Mouse (Mus musculus): Measurements from ENCODE around the gene Glul. TPM values are rescaled to one million over a fixed set of nuclear protein-coding genes. Genes with fewer than 3 reads are reported as not detected.

Glul gene
- polyA plus RNA-seq, 1 experiment from 2014 or later: 111 TPM

- DNase-seq (ENCODE audit: low spot score): no peak
These were observed 9.6 kb downstream of the Glul start for GRCm38 (mm10) chr1:153909213-153909962.

- DNase-seq (ENCODE audit: low spot score): no peak
These were observed 10.2 kb downstream of the Glul start for GRCm38 (mm10) chr1:153909963-153910291.

- DNase-seq (ENCODE audit: low spot score): no peak
These were observed 10.7 kb downstream of the Glul start for GRCm38 (mm10) chr1:153910423-153910822.

GRCm38 (mm10) chr1:153911276-153911795 is 11.6 kb downstream of the Glul start:
- DNase-seq (ENCODE audit: low spot score): no peak

- DNase-seq (ENCODE audit: low spot score): no peak
These were observed 14.1 kb downstream of the Glul start for GRCm38 (mm10) chr1:153913869-153914268.

DNA sequence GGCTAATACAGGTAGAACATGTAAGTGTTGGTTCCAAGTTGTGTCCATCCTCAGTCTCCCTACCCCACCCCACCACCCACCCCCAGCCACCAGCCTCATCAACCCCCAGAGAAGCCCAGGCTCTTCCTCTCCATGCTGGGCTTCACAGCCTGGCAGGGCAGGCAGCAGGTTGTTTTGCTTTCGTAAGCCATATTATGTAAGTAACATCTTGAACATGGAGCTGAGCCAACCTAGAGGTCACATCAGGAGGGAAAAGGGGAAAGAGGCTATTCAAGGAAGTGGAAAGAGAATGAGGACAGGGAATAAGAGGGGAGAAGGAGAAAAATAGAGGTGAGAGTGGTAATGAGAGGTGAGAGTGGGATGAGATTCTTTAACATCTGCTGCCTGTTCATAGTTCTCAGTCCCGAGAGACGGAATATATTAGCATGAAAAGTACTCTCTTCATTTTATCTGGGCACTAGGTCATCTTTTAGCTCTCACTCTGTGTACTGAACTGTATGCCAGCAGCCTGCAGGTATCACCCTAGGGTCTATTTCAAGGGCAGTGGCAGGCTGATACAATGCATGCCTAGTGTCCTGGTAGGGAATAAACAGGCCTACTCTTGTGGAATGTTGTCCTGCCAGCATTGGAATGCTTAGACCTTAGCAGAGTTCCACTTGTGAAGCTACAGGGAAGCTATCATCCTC is 18.9 kb downstream of the Glul start:
- no peak for DNase-seq (ENCODE audit: low spot score)

DNA sequence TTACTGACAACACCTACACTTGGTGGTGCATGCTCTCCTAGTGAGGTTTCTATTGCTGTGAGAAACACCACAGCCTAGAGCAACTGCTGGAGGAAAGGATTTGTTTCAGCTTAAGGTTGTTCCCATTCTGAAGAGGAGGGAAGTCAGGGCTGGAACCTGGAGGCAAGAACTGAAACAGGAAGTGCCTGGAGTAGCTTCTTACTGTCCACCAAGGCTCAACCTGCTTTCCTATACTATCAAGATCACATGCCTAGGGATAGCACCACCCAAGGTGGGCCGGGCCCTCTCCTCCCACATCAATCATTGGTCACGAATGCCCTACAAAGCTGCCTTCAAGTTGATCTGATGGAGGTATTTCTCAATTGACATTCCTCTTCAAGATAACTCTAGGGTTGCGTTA is 21.9 kb downstream of the Glul start:
- DNase-seq (ENCODE audit: low spot score): no peak

GRCm38 (mm10) chr1:153922571-153923021 is 22.9 kb downstream of the Glul start:
- no peak for DNase-seq (ENCODE audit: low spot score)

GRCm38 (mm10) chr1:153924395-153925385 is 24.9 kb downstream of the Glul start:
- DNase-seq (ENCODE audit: low spot score): no peak

- DNase-seq (ENCODE audit: low spot score): no peak
These were observed 30.7 kb downstream of the Glul start for GRCm38 (mm10) chr1:153930431-153930830.

GRCm38 (mm10) chr1:153933772-153934171 is 34.0 kb downstream of the Glul start:
- DNase-seq (ENCODE audit: low spot score): no peak

DNA sequence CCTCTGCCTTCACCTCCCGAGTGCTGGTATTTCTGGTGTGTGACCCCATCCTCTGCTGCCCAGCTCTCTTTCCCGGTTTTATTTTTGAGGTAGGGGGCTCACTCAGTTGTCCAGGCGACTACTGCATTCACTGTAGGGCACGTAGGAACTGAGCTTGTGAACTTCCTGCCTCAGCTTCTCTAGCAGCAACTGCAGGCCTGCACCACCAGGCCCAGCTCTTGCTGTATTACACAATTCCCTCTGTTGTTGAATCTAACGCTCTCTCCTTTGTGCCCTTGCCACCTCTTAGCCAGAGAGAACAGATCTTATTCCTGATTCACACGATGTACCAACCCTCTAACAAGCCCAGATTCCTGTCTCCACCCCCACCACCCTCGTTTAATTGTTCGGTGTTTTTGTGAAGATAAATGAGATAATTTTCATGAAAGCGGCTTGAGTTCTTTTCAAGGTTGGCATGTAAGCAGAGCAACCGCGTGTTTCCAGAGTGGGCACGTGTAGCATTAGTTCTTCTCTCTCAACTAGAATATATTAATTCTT is 36.2 kb downstream of the Glul start:
- DNase-seq (ENCODE audit: low spot score): no peak

DNA sequence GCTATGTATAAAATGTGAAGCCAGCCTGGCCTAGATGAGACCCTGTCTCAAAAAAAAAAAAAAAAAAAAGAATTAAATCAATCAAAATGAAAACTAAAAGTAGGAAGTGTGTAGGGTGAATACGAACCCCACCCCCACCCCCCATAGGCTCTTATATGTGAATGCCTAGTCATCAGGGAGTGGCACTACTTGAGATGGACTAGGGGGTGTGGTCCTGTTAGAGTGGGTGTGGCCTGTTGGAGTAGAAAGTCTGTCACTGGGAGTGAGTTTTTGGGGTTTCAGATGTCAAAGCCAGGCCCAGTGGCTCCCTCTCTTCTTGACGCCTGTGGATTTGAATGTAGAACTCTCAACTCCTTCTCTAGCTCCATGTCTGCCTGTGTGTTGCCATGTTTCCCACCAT is 37.3 kb downstream of the Glul start:
- DNase-seq (ENCODE audit: low spot score): no peak

DNA sequence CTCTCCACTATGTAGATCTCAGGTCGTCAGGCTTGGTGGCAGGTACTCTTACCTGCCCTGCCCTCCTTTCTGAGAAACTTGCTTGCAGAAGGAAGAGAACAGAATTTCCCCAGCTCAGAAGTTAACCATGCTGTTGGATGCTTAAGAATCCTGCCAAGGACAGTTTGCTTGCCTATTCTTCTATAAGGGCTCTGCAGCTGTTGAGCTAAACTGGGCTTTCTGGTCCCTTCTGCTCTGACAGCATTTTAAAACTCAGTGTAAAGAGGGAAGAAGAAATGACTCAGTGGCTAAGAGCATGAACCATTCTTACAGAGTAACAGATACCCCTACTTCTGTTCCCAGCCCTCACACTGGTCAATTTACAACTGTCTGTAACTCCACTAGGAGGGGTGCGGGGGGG is 41.2 kb downstream of the Glul start:
- DNase-seq (ENCODE audit: low spot score): no peak

DNA sequence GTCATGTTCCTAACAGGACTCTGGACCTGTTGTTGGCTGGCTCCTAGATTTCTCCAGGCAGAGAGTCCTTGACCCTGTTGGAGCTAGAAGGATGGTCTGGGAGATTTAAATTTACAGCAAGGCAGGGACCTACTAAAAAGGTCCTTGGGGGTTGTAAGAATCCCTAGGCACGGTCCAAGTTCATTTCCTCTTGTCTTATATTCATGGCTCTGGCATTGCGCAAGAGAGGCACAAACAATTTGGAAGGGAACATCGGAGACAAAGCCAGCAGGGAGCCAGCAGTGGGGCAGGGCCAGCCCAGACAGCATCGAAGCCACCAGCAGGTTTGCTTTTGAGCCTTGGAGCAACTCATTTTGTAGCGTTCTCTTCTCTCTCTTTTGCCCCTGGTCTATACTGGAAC is 45.4 kb downstream of the Glul start:
- DNase-seq (ENCODE audit: low spot score): no peak

DNA sequence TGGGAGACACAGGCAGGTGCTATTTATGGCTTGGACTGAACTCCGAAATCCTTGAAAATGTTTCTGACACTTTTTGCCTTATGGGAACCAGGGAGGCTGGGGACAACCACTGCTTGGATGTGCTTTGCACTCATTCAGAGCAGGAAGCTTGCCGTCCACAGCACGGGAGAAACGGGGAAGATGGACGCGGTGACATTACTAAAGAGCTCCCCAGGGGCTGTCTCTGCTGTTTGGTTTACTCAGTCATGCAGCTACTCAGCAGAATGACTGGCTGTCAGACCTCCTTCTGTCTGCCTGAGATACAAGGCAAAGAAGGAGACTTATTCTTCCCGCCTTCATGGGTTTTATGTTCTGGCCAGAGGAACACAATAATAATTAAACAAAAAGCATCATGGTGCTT is 47.2 kb downstream of the Glul start:
- no peak for DNase-seq (ENCODE audit: low spot score)

- DNase-seq (ENCODE audit: low spot score): no peak
These were observed 48.1 kb downstream of the Glul start for GRCm38 (mm10) chr1:153947837-153948236.

GRCm38 (mm10) chr1:153953232-153953631 is 53.5 kb downstream of the Glul start:
- no peak for DNase-seq (ENCODE audit: low spot score)

- DNase-seq (ENCODE audit: low spot score): no peak
These were observed 54.1 kb downstream of the Glul start for GRCm38 (mm10) chr1:153953797-153954196.

- no peak for DNase-seq (ENCODE audit: low spot score)
These were observed 58.1 kb downstream of the Glul start for GRCm38 (mm10) chr1:153957850-153958249.
